Mouse (Mus musculus) erythroblast, embryonic 14.5 days (primary cell): Measurements from ENCODE around the gene Fzd7.

ENCODE experiments used
- GATA1 ChIP-seq: IDR thresholded peaks from 2 replicates; pipeline ENCODE4 v1.6.1; 2012; ENCODE audit warnings: low read length, inconsistent platforms, mixed read lengths
- TAL1 ChIP-seq: IDR thresholded peaks from 3 replicates; pipeline ENCODE4 v1.6.1; 2012; ENCODE audit warnings: low read length, inconsistent platforms, mixed read lengths

GRCm38 (mm10) chr1:59524759-59525158, 42.5 kb downstream of the Fzd7 start:
- TF ChIP-seq TAL1 (no peak), GATA1 (no peak)
